Mouse (Mus musculus): ENCODE data around the gene Tmem30a. TPM values are rescaled to one million over a fixed set of nuclear protein-coding genes. Genes with fewer than 3 reads are reported as not detected.

The Tmem30a gene
- polyA plus RNA-seq, 1 experiment from 2014 or later, result 129 TPM

GRCm38 (mm10) chr9:79816013-79816412 is 22.7 kb upstream of the Tmem30a start:
- no peak overlapping the region for H3K27ac ChIP-seq (replicated peaks)
- no peak overlapping the region for H3K4me3 ChIP-seq (replicated peaks)
- no peak overlapping the region for H3K9ac ChIP-seq (replicated peaks)
- ATAC-seq (ENCODE audit: low FRiP score), result no peak
- H3K36me3 ChIP-seq, result peaks cover 4% of the 10 kb centered on the region; the same call in 1 of the 2 replicates
- H3K9me3 ChIP-seq (replicated peaks), result no peaks in the 10 kb centered on the region
- H3K4me1 ChIP-seq, result no peaks in the 10 kb centered on the region
- 94% methylated on average over 11 of the region's 11 CpGs for WGBS
- no peaks in the 10 kb centered on the region for H3K27me3 ChIP-seq (replicated peaks)
- no peak overlapping the region for H3K4me2 ChIP-seq

GRCm38 (mm10) chr9:79814592-79814991 is 21.3 kb upstream of the Tmem30a start:
- no peak overlapping the region for H3K9ac ChIP-seq (replicated peaks)
- no peak overlapping the region for H3K4me3 ChIP-seq (replicated peaks)
- WGBS, result 86% methylated on average over 4 of the region's 4 CpGs
- H3K36me3 ChIP-seq, result peaks cover 4% of the 10 kb centered on the region; the same call in 1 of the 2 replicates
- H3K27me3 ChIP-seq (replicated peaks), result no peaks in the 10 kb centered on the region
- no peak overlapping the region for H3K4me2 ChIP-seq
- no peaks in the 10 kb centered on the region for H3K9me3 ChIP-seq (replicated peaks)
- no peak overlapping the region for H3K27ac ChIP-seq (replicated peaks)
- no peak for ATAC-seq (ENCODE audit: low FRiP score)
- no peaks in the 10 kb centered on the region for H3K4me1 ChIP-seq

- H3K4me2 ChIP-seq, result no peak overlapping the region
- no peak for ATAC-seq (ENCODE audit: low FRiP score)
- 86% methylated on average over 10 of the region's 11 CpGs for WGBS
Observed at GRCm38 (mm10) chr9:79810969-79811902, 17.9 kb upstream of the Tmem30a start.

GRCm38 (mm10) chr9:79810534-79810933 is 17.2 kb upstream of the Tmem30a start:
- ATAC-seq (ENCODE audit: low FRiP score), result no peak
- 87% methylated on average over 3 of the region's 3 CpGs for WGBS
- no peaks in the 10 kb centered on the region for H3K9me3 ChIP-seq (replicated peaks)

More at GRCm38 (mm10) chr9:79810969-79811902, 17.9 kb upstream of the Tmem30a start:
- Histone ChIP-seq H3K4me3 (replicated peaks) (no peak overlapping the region), H3K27ac (replicated peaks) (no peak overlapping the region), H3K9me3 (replicated peaks) (no peaks in the 10 kb centered on the region), H3K27me3 (replicated peaks) (no peaks in the 10 kb centered on the region), H3K4me1 (no peaks in the 10 kb centered on the region), H3K36me3 (no peaks in the 10 kb centered on the region), H3K9ac (replicated peaks) (no peak overlapping the region)

GRCm38 (mm10) chr9:79809411-79809810 is 16.1 kb upstream of the Tmem30a start:
- no peaks in the 10 kb centered on the region for H3K4me1 ChIP-seq
- no peaks in the 10 kb centered on the region for H3K27me3 ChIP-seq (replicated peaks)
- WGBS, result 85% methylated on average over 6 of the region's 6 CpGs
- H3K4me2 ChIP-seq, result no peak overlapping the region
- H3K36me3 ChIP-seq, result no peaks in the 10 kb centered on the region
- no peaks in the 10 kb centered on the region for H3K9me3 ChIP-seq (replicated peaks)
- ATAC-seq (ENCODE audit: low FRiP score), result no peak
- H3K4me3 ChIP-seq (replicated peaks), result no peak overlapping the region
- no peak overlapping the region for H3K9ac ChIP-seq (replicated peaks)
- H3K27ac ChIP-seq (replicated peaks), result no peak overlapping the region

More at GRCm38 (mm10) chr9:79810534-79810933, 17.2 kb upstream of the Tmem30a start:
- no peak overlapping the region for H3K4me3 ChIP-seq (replicated peaks)
- no peaks in the 10 kb centered on the region for H3K36me3 ChIP-seq
- H3K27me3 ChIP-seq (replicated peaks), result no peaks in the 10 kb centered on the region
- H3K4me2 ChIP-seq, result no peak overlapping the region
- H3K4me1 ChIP-seq, result no peaks in the 10 kb centered on the region
- H3K27ac ChIP-seq (replicated peaks), result no peak overlapping the region
- no peak overlapping the region for H3K9ac ChIP-seq (replicated peaks)

- no peak overlapping the region for H3K9ac ChIP-seq (replicated peaks)
- 59% methylated on average over 4 of the region's 4 CpGs for WGBS
- no peak overlapping the region for H3K4me3 ChIP-seq (replicated peaks)
- no peaks in the 10 kb centered on the region for H3K36me3 ChIP-seq
- H3K9me3 ChIP-seq (replicated peaks), result no peaks in the 10 kb centered on the region
- H3K4me1 ChIP-seq, result no peaks in the 10 kb centered on the region
- no peak overlapping the region for H3K4me2 ChIP-seq
- H3K27ac ChIP-seq (replicated peaks), result no peak overlapping the region
- H3K27me3 ChIP-seq (replicated peaks), result no peaks in the 10 kb centered on the region
- ATAC-seq (ENCODE audit: low FRiP score), result no peak
Observed at GRCm38 (mm10) chr9:79807178-79807577, 13.9 kb upstream of the Tmem30a start.

- Histone ChIP-seq H3K9me3 (replicated peaks) (no peaks in the 10 kb centered on the region), H3K27me3 (replicated peaks) (no peaks in the 10 kb centered on the region), H3K4me3 (replicated peaks) (no peak overlapping the region), H3K36me3 (no peaks in the 10 kb centered on the region), H3K4me2 (0 out of 2 replicates have a peak overlapping the region, but pooled peaks have one; percentile 9), H3K9ac (replicated peaks) (no peak overlapping the region), H3K27ac (replicated peaks) (no peak overlapping the region), H3K4me1 (no peaks in the 10 kb centered on the region)
- WGBS, result 38% methylated on average over 12 of the region's 12 CpGs
- ATAC-seq (ENCODE audit: low FRiP score), result peak; percentile 82; the same call in 1 of the 2 replicates
Observed at GRCm38 (mm10) chr9:79806317-79807075, 13.2 kb upstream of the Tmem30a start.

GRCm38 (mm10) chr9:79805426-79805825 is 12.1 kb upstream of the Tmem30a start:
- Histone ChIP-seq H3K4me3 (replicated peaks) (no peak overlapping the region), H3K27ac (replicated peaks) (no peak overlapping the region), H3K4me1 (no peaks in the 10 kb centered on the region), H3K36me3 (no peaks in the 10 kb centered on the region), H3K9ac (replicated peaks) (no peak overlapping the region), H3K27me3 (replicated peaks) (no peaks in the 10 kb centered on the region), H3K9me3 (replicated peaks) (no peaks in the 10 kb centered on the region), H3K4me2 (no peak overlapping the region)
- no peak for ATAC-seq (ENCODE audit: low FRiP score)
- 90% methylated on average over 10 of the region's 10 CpGs for WGBS

GRCm38 (mm10) chr9:79796461-79797135 is 3.3 kb upstream of the Tmem30a start:
- no peak overlapping the region for H3K4me3 ChIP-seq (replicated peaks)
- WGBS, result 83% methylated on average over 7 of the region's 7 CpGs
- H3K4me2 ChIP-seq, result no peak overlapping the region
- no peaks in the 10 kb centered on the region for H3K9me3 ChIP-seq (replicated peaks)
- no peak for ATAC-seq (ENCODE audit: low FRiP score)
- no peaks in the 10 kb centered on the region for H3K36me3 ChIP-seq
- no peak overlapping the region for H3K27ac ChIP-seq (replicated peaks)
- H3K27me3 ChIP-seq (replicated peaks), result no peaks in the 10 kb centered on the region
- peaks cover 9% of the 10 kb centered on the region for H3K4me1 ChIP-seq
- H3K9ac ChIP-seq (replicated peaks), result no peak overlapping the region

- H3K36me3 ChIP-seq, result no peaks in the 10 kb centered on the region
- peaks cover 22% of the 10 kb centered on the region for H3K4me1 ChIP-seq
- no peaks in the 10 kb centered on the region for H3K9me3 ChIP-seq (replicated peaks)
- WGBS, result 80% methylated on average over 1 of the region's 1 CpGs
- H3K4me3 ChIP-seq (replicated peaks), result no peak overlapping the region
- no peak overlapping the region for H3K27ac ChIP-seq (replicated peaks)
- H3K9ac ChIP-seq (replicated peaks), result no peak overlapping the region
- ATAC-seq (ENCODE audit: low FRiP score), result no peak
- no peaks in the 10 kb centered on the region for H3K27me3 ChIP-seq (replicated peaks)
- H3K4me2 ChIP-seq, result no peak overlapping the region
Observed at GRCm38 (mm10) chr9:79795076-79795475, 1.8 kb upstream of the Tmem30a start.

- H3K9me3 ChIP-seq (replicated peaks), result no peaks in the 10 kb centered on the region
- H3K27me3 ChIP-seq (replicated peaks), result no peaks in the 10 kb centered on the region
- H3K4me3 ChIP-seq (replicated peaks), result no peak overlapping the region
- peaks cover 28% of the 10 kb centered on the region for H3K4me1 ChIP-seq
- H3K27ac ChIP-seq (replicated peaks), result no peak overlapping the region
- H3K9ac ChIP-seq (replicated peaks), result no peak overlapping the region
- H3K36me3 ChIP-seq, result no peaks in the 10 kb centered on the region
- no peak overlapping the region for H3K4me2 ChIP-seq
- no peak for ATAC-seq (ENCODE audit: low FRiP score)
- 63% methylated on average over 2 of the region's 2 CpGs for WGBS
Observed at GRCm38 (mm10) chr9:79785794-79786085, 7.6 kb downstream of the Tmem30a start.

Data from neural tube, embryonic 15.5 days (tissue).